Mouse (Mus musculus) ovary, postnatal 36 days (tissue): Measurements from ENCODE around the gene Pde4dip.

Experiments used
- DNase-seq: peaks from one replicate; pipeline ENCODE4 v3.0.0; 2022; ENCODE audit warnings: low spot score, mixed read lengths

Pde4dip gene

DNA sequence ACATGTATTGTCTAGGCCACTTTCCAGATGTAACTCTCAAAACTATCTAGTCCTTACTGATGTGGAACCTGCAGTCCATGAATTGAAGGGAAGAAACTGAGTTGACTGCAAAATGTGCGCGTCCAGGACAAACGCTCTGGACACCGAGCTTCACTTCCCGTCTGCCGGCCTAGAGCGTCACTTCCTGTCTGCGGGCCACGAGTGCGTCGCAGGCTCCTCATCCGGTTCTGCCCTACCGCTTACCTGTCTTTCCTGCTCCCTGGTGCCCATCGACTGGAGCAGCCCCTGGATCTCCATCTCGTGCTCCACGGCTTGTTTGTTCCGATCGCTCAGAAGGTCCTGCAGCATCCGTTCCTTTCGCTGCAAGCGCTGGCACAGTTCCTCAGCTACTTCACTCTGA lies 136.9 kb downstream of the Pde4dip start:
- DNase-seq = no peak

DNA sequence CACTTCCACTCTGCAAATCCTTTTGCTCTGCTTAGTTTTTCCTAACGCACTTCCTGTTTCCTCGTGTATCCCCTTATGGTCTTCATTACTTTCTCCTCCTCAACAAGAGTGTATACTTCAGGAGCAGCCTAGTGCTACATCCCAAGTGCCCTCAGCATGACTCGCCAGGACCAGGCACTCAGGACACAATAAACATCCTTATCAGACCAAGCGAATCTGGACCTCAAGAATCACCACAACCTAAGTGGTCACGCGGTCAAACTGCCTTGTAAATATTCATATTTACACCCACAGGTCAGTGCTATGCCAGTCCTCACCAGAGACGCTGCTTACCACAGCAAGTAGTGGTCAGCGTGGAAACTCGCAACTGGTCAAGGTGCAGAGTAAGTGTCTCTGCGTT lies 139.7 kb downstream of the Pde4dip start:
- DNase-seq = no peak

DNA sequence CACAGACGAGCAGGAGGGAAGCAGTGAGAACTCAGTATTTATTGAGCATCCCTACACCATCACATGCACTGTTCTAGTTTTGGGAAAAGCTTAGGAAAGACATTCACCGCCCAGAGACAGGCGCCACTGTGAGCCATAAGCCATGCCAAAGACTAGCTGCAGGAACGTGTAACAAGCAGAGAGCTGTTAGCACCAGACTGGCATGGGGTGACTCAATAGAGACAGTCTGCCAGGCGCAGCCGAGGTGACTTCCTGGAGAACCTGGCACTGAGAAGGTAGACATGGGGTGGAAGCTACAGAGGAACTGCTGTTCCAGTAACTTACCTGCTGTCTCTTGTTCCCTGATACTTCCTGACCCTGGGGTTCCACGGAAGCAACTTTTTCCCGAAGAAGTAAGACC lies 145.7 kb downstream of the Pde4dip start:
- no peak for DNase-seq

DNA sequence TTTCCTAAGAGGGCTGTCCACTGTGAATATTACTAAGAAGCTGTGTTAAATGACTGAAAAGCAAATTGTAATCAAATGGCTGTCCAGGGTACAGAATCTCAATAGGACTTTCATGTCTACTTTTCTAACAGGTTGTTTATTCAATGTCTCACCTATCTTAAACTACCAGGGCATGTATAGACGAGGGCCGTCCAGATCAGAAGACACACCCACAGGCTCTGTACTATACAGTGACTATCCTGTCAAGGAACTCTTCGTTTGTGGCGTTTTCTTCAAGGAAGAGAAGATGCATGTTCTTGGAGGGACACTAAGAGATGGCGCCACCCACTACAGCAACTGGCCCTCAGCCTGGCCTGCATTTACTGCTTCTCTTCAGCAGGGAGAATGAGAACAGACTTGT lies 152.9 kb downstream of the Pde4dip start:
- DNase-seq = no peak

DNA sequence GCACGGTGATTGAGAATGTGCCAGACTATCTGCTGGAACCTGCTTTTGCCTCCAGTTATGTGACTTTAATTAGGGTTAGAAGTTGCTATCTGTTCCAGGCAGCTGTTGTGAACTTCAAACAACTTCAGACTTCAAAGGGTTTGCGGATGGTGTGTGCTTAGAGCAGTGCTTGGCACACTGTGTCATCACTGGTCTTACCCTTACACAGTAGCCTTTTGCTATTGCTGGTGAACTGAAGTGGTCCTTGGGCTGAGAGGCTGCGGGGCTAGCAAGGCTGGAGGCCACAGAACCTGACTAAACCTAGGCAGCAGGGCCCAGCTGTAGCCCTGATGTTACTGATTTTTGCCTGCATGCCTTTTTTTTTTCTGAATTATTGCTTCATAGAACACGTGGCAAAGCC lies 154.2 kb downstream of the Pde4dip start:
- no peak for DNase-seq

DNA sequence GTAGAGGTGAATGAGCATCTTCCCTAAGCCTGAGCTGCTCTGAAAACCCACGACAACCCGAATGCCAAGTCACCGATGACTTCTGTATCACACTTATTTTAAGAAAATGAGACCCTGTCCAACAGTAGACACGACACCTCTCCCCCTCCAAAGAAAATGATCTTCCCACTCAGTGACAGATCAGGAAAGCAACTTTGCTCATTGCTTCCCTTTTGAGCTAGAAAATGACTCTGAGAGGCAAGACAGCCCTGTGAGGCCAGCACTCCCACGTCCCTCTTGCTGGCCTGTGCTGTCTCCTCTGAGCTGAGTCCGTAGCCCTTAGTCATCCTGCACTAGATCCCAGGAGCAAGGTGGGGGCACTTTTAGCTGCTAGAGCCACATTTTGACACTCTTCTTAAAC lies 155.9 kb downstream of the Pde4dip start:
- no peak for DNase-seq

DNA sequence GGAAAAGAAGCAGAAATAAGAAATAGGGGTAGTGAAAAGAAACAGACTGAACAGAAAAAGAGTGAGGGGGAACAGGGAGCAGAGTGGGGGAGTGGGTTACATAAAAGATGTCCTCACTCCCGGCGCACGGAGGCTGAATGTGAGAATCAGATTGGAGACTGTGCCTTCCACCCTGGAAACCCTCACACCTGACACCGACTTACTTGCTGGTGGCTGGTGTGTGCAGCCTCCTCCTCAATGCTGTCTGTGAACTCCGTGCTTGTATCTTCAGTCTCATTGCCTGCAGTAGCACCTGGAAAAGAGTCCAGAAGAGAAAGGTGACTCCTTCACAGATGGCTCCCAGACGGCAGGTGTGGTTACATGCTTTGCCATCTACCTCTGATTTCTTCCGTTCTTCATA lies 157.9 kb downstream of the Pde4dip start:
- no peak for DNase-seq

DNA sequence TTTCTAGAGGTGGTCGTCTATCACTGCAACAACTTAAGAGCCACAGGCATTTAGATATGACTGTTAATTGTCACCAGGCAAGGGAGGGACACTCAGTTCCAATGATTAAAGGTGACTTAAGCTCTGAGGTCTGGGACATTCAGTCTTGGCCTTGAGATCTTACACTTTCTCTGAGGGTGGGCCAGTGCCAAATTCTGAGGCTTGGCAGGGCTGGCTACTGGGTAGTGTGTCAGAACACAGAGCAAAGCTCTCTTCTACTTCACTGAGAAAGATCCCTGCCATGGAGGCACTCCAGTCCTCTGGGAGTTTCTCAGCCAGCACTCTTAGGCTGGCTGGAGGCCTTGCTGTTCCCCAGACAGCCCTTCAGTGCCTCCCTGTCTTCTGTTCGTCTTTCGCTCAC lies 158.4 kb downstream of the Pde4dip start:
- DNase-seq = peak; percentile 42

DNA sequence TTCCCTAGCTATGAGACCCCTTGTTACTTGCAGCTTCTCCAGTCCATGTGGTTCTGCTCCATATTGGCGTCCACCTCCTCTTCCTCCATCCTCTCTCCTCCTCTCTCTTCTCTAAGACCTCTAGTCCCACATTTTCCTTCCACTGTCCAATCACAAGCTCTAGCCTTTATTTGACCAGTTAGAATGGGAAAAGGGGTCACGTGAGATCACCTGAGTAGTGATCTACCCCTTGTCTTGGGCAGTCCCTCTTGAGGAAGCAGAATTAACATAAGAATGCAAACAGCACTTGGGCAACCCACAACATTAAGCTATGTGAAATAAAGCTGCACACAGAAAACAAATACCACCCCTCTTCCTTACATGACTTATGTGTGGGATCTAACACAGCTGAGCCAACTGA lies 160.7 kb downstream of the Pde4dip start:
- no peak for DNase-seq

DNA sequence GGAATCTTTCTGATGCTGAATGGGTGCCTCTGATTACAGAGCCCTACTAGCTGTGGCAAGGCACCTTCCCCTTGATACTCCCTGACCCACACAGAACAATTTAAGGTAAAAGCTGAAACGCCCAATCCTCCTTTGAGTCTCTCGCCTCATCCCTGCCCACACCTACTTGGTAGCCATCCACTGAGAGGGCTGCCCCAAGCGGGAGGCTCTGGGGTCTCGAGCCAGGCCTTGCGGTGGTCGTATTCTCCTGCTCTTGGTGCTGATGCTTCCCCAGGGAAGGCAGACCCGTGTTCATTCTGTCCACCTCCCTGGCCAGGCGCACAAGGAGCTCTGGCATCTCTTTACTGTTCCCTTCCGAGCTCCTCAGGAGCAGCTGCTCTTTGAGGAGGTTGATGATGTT lies 169.4 kb downstream of the Pde4dip start:
- no peak for DNase-seq

DNA sequence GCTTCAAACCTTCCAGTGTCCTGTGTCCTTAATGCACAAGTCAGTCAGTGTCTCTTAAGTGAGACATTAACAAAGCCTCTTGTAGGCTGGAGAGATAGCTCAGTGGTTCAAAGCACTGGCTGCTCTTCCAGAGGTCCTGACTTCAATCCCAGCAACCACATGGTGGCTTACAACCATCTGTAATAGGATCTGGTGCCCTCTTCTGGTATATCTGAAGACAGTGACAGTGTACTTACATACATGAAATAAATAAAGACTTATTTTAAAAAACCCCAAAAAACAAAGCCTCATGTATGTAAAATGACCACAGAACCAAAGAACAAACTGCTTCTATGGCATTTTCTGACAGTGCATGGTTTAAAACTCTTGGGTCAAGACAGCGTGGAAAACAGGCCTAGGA lies 172.6 kb downstream of the Pde4dip start:
- no peak for DNase-seq

DNA sequence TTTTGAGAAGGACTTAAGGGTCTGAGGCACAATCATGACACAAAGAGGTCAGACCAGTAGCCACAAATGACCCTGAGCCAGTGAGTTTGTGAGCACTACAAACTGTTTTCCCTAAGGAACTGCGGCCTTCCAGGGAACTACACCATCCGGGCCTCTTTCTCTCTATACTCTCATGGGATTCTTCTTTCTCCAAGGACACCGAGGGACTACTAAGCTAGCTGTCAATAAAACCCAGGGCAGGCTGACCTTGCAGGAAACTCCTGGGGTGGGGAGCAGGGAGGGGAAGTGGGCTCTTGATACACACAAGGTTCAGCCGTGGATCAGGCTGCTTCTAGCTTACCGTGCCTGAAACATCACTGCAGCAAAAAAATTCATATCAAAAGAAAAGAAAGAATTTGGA lies 177.6 kb downstream of the Pde4dip start:
- peak; percentile 43 for DNase-seq

DNA sequence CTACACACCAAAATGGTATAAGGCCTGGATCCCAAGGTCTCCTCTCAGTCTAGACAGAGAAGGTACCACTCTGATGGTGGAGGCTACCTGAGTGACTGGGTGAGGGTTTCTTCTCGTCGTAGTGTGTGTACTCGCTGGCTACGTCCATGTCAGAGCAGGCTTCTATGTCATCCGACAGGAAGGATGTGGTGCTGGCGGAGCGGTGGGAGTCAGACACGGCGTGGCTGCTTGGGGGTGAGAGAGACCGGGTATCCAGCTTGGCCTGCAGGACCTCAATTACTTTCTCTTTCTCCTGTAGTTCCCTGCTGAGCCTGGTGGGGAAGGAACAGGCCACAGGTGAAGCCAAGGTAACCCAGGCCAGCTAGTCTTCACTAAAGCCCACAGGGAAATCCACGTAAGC lies 178.4 kb downstream of the Pde4dip start:
- no peak for DNase-seq

DNA sequence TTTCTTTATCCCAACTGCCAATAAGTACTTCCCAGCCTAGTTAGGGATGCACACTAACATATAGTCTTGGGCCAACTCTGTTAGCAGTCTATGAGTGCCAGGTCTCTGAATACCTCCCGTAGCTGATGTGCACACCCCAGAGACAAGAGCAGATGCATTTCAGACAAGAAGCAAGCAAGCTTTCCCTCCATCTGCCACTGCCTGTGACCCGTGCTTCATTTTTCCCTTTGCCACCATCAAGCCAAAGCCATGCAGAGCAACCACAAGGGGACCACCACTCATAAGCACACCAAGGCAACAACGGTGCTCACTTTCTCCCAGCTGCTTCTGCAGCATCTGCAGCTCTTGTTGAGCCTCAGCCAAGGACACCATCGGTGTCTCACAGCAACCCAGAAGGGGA lies 181.9 kb downstream of the Pde4dip start:
- no peak for DNase-seq

DNA sequence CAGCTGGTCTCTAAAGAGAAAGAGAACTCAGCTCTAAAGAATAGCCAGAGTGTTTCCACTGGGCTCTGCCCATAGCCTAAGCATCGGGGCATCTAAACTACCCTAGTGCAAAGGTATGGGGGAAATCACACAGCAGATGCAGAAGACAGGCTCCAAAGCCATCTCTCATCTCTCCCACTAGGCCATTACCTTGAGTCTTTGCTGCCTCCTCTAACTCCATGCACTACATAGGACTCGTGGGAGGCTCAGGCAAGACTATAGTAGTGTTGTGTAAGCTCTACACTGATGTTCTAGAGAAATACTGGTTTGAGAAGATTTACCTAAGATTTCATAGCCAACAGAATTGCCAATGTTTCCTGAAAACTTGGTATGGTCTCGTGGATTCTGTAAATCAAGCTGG lies 183.0 kb downstream of the Pde4dip start:
- no peak for DNase-seq

DNA sequence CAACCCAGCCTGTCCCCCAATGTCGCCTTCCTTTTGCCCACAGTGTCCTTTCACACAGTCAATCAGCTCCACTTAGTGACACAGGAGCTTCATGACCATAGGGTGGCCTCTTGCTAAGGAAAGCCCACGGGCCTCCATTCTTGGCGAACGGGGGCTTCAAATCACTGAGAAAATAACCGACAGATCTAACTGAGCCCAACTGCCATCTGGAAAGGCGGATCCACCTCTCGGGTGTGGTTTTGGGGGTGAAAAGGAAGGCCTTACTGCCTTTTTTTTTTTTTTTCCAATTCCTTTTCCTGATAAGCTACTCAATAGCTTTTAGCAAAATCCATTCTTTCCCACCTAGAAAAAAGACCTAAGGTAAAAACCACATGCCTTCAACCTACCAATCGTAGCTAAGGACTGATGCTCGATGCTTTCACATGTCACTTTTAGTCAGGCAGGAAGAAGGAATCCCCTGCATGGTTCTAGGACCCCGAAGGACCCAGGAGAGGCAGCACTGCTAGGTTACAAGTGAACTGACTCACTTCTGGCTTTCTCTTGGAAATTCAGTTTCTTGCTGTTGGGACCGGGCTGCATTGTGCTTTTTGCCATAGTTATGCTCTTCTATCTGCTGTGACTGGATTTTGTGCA lies 185.9 kb downstream of the Pde4dip start:
- DNase-seq = no peak

DNA sequence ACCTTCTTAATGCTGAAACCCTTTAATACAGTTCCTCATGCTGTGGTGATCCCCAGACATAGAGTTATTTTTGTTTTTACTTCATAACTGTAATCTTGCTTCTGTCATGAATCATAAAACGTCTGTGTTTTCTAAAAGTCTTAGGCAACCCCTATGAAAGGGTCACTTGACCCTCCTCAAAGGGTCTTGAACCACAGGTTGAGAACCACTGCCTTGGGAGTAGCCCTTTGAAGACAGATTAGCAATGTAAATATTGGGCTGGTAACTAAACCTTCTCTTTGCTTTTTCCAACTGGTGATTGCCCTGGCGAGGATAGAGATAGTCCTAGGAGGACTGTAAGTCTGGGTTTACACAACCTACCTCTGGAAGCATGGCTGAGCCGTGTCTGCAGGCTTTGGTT lies 187.3 kb downstream of the Pde4dip start:
- DNase-seq = no peak

DNA sequence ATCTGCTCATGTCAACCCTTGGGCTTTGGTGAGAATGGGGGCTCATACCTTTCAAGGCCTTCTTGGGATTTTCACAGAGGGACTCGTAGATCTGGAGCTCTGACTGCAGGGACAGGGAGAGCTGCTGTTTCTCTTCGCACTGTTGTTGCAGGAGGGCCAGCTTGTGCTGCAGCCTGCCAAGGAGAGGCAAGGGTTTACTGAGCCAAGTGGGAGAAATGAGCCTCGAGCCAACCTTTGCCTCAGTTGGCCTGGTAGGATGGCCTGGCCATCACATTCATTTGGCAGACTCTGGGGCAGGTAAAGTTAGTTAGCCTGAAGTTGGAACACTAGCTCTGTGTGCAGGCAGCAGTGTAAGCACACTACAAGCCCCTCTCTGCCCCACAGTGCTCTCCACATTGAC lies 189.4 kb downstream of the Pde4dip start:
- DNase-seq = no peak

DNA sequence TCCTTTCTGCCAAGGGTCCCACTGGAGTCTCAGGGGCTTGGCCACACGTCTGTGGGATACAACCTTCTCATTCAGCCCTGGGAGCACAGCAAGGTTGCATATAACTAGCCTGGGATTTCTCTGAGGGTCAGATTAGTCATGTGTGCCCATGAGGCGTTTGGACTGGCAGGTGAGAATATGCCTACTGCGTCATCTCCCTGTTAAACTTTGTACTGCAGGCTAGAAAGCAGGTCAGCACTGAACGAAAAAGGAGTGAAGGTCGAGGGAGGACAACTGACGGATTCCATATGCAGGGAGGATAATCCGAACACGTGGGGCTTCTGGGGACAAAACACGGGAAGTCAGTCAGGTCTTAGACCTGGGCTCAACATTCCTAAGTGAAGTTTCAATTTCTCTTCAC lies 191.2 kb downstream of the Pde4dip start:
- DNase-seq = no peak

DNA sequence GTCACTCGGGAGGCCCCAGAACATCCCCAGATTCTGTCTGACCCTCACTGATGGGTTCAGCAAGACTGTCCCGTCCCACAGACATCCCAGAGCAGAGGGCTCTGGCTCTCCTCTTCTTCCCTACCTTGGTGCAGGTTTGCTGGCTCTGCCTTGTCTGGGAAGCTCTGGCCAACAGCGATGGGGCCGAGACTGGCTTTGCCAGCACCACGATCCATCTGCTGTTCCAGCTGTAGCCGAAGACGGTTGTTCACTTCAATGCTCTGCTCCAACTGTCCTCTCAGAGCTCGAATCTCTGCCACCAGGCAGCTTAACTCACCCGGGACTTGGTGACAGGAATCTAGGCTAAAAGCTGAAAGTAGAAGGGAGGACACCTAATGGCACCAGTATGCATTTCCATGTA lies 191.6 kb downstream of the Pde4dip start:
- DNase-seq = no peak

DNA sequence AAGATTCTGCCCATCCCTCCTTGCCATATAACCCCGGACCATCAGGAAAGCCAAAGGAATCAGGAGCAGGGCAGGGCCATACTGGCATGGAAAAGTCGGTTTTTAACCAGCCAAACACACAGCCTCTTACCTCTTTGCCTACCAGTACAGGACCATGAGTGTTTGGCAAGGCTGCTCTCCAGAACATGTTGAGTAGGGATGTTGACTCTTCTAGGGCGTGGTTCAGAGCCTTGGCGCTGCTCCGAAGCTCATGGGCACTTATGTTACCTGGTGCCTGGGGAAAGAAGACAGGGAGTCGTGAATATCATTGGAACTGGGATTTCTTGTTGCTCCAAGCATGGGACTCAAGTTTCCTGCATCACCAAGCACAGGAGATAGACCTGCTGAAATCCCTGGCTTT lies 194.7 kb downstream of the Pde4dip start:
- DNase-seq = no peak

DNA sequence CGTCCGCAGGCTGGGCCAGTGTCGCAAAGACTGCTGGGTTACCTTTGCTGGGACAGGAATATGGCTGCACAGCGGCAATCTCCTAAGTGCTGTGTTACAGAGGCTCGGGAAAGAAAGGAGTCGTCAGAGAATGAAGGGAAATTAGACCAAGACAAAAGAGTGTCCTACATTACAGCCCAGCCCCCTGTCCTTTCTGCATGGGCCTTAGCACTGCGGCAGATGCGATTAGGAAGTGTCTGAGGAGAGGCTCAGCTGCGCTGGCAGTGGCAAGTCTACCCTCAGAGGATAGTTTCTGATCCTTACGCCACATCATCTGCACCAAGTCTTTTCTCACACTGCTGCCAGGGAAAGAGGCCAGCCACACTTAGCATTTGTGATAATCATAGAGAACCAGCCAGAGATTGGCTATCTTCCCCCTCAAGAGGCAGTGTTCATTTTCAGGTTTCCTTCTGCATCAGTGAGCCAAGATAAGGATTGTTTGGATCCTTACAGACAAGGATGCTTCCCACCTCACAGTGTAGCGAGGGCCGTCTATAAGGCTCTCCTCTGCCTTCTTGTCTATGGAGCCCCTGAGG lies 197.0 kb downstream of the Pde4dip start:
- DNase-seq = no peak

DNA sequence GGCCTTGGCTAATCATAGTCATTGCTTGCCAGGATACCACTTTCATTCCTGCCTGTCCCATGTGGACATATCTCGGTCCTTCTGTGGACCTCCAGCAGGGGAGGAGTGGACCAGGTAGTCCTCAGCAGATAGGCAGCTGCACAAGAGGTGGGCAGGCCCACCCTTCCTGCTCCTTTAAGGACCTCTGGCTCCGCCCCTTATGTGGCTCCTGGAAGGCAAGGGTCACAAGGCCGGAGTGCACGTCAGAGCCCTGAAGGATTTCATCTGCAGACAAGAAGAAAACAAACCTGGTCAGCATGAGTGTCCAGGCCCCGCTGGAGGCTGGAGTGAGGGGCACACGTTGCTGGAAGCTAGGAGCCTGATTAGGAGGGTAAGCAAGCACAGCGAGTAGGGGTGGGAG lies 197.9 kb downstream of the Pde4dip start:
- no peak for DNase-seq

DNA sequence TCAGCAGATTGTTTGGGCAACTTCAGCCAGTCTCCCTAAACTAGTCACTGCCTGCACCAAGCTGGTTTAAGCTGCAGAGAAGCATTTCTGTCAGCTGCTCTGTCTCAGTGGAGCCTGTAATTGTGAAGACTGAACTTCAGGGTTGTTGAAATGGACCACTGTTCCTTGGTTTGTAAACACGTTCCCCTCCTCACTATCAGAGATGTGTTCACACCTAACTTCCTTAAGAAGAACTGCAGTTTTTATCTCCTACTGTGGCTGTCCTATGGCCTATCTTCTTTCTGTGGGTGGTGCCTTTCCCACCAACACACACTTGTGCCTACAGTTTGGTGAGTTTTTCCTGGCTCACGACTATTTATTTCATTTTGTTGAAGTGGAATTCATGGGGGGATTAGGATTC lies 199.2 kb downstream of the Pde4dip start:
- no peak for DNase-seq
